Mouse (Mus musculus) midbrain, postnatal 0 days (tissue): ENCODE measurements around the gene Gsta3. TPM values are rescaled to one million over a fixed set of nuclear protein-coding genes. Genes with fewer than 3 reads are reported as not detected.

Source experiments
- ATAC-seq: fragments of 200-750 bp; cut with Nextera tagmentation; 2 replicates; pipeline ENCODE4 v1.8.0; 2017; ENCODE audit warnings: moderate number of reproducible peaks, mild to moderate bottlenecking, moderate TSS enrichment, moderate library complexity; ENCODE audit not compliant: low FRiP score
- DNase-seq: peaks from one replicate; pipeline ENCODE4 v3.0.0-alpha.2; 2015; ENCODE audit warnings: low spot score
- H3K27ac ChIP-seq: fragments of 300-500 bp; sonication (generic); 2 replicates; pipeline ENCODE4 v1.5.1; 2014; ENCODE audit warnings: low read depth, mild to moderate bottlenecking, low read length, mixed read lengths
- H3K27me3 ChIP-seq: fragments of 300-500 bp; sonication (generic); 2 replicates; pipeline ENCODE4 v1.6.1; 2014; ENCODE audit warnings: low read length, control low read depth, mixed read lengths; ENCODE audit not compliant: insufficient read depth
- H3K36me3 ChIP-seq: fragments of 300-500 bp; sonication (generic); 2 replicates; pipeline ENCODE4 v1.6.1; 2014; ENCODE audit warnings: low read length, control low read depth, mixed read lengths; ENCODE audit not compliant: insufficient read depth
- H3K4me1 ChIP-seq: fragments of 300-500 bp; sonication (generic); 2 replicates; pipeline ENCODE4 v1.6.1; 2014; ENCODE audit warnings: mild to moderate bottlenecking, control low read depth, antibody characterized with exemption, low read length, mixed read lengths; ENCODE audit not compliant: insufficient read depth
- H3K4me2 ChIP-seq: fragments of 300-500 bp; sonication (generic); 2 replicates; pipeline ENCODE4 v1.6.1; 2014; ENCODE audit warnings: low read depth, mild to moderate bottlenecking, low read length, mixed read lengths; ENCODE audit not compliant: poor library complexity, severe bottlenecking
- H3K4me3 ChIP-seq: fragments of 300-500 bp; sonication (generic); 2 replicates; pipeline ENCODE4 v1.5.1; 2014; ENCODE audit warnings: low read depth, mild to moderate bottlenecking, low read length, moderate library complexity
- H3K9ac ChIP-seq: fragments of 300-500 bp; sonication (generic); replicated peaks from 2 replicates; pipeline ENCODE4 v1.6.1; 2014; ENCODE audit warnings: mild to moderate bottlenecking, low read length, moderate library complexity, mixed read lengths; ENCODE audit not compliant: poor library complexity, severe bottlenecking
- H3K9me3 ChIP-seq: fragments of 300-500 bp; sonication (generic); 2 replicates; pipeline ENCODE4 v1.6.1; 2016; ENCODE audit warnings: low read length, control low read depth
- CTCF ChIP-seq: IDR thresholded peaks from 2 replicates; pipeline ENCODE4 v1.5.1; 2016; ENCODE audit warnings: antibody characterized with exemption, mild to moderate bottlenecking
- WGBS: fragments of 180-500 bp; shearing (Covaris S2); extraction: QIAGEN DNeasy Blood & Tissue Kit; methylation state at CpG from one replicate; pipeline ENCODE4 v1.1.7; 2014; 5-methylcytosine and 5-hydroxymethylcytosine counted together
- polyA plus RNA-seq: library from polyadenylated mRNA; unstranded; fragments of >200 nt; fragmentation: Nextera tagmentation; extraction: Ambion mirVana; gene quantifications from 2 replicates; pipeline ENCODE4 v1.2.1, GENCODE M21; 2015
- total RNA-seq: library from RNA; depleted of rRNA; stranded (reverse); fragments of >200 nt; gene quantifications from 2 replicates; pipeline ENCODE4 v1.2.3, GENCODE M21; 2014; rRNA removed

Gsta3 gene
- total and polyA plus RNA-seq, 2 experiments from 2014 or later = 0.52 TPM; not detected in 1

DNA sequence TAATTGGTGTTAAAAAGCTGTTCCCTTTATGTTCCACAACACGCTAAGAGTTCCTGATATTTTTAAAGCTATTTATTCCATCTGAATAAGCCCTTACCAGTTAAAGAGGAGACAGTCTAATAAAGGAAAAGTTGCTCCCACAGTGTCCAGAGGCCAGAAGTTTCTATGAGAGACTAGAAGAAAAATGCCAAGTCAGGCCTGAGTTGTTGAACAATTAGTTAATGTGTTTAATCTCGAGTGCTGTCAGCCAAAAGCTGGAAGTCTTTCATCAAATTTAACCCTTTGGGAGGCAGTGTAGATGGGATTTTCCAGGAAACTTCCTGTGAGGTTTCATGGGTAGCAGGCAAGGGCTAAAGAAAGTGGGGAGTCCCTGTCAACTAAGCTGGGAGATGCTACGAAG lies 59.4 kb downstream of the Gsta3 start:
- Histone ChIP-seq H3K4me3 (no peak overlapping the region), H3K27me3 (no peaks in the 10 kb centered on the region), H3K9me3 (no peaks in the 10 kb centered on the region), H3K36me3 (no peaks in the 10 kb centered on the region), H3K4me1 (no peaks in the 10 kb centered on the region), H3K27ac (no peak overlapping the region), H3K4me2 (no peak overlapping the region), H3K9ac (no peak overlapping the region)
- ATAC-seq = no peak
- no peak for DNase-seq
- TF ChIP-seq CTCF = no peak
- 59% methylated on average over 3 of the region's 3 CpGs for WGBS

DNA sequence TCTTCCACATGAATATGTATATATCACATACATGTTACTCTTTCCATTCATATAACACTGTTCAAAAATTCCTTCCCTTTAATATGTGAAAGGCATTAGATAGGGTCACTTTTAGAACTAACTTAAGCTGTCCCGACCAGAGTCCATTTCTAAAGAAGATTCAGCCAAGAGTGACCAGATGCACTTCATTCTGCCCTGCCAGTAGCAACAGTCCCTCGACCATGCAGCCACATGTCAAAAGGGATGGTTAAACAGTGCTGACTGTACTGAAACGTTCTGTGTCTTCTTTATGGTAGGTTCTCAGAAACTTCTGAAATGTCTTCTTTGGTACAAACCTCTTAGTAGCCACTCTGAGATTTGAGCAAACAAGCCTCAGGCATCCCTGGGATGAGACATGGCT lies 61.3 kb downstream of the Gsta3 start:
- no peak overlapping the region for H3K4me2 ChIP-seq
- WGBS = 80% methylated on average over 3 of the region's 3 CpGs
- no peaks in the 10 kb centered on the region for H3K4me1 ChIP-seq
- H3K27ac ChIP-seq = no peak overlapping the region
- ATAC-seq (no peak), DNase-seq (no peak)
- H3K4me3 ChIP-seq = no peak overlapping the region
- H3K9ac ChIP-seq = no peak overlapping the region
- H3K27me3 ChIP-seq = no peaks in the 10 kb centered on the region
- no peaks in the 10 kb centered on the region for H3K36me3 ChIP-seq
- TF ChIP-seq CTCF = no peak
- H3K9me3 ChIP-seq = no peaks in the 10 kb centered on the region

DNA sequence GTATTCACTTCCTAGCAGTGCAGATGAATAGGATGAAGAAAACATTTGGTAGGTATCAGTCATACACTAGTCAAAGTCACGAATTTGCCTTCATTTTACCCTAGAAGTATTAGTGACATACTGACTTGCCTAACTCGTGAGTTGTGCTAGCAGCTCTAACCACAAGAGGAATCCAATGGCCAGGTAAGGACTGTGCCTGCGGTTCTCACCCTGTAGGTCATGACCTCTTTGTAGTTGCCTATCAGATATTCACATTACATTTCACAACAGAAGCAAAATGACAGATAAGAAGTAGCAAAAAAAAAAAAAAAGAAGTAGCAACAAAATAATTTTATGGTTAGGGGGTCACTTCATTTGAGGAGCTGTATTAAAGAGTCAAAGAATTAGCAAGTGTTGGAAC lies 63.8 kb downstream of the Gsta3 start:
- ATAC-seq = no peak
- Histone ChIP-seq H3K4me1 (no peaks in the 10 kb centered on the region), H3K36me3 (no peaks in the 10 kb centered on the region), H3K4me2 (no peak overlapping the region), H3K9ac (no peak overlapping the region), H3K4me3 (no peak overlapping the region), H3K27me3 (no peaks in the 10 kb centered on the region), H3K27ac (no peak overlapping the region), H3K9me3 (no peaks in the 10 kb centered on the region)
- 82% methylated on average over 3 of the region's 3 CpGs for WGBS
- no peak for TF ChIP-seq CTCF
- DNase-seq = no peak

DNA sequence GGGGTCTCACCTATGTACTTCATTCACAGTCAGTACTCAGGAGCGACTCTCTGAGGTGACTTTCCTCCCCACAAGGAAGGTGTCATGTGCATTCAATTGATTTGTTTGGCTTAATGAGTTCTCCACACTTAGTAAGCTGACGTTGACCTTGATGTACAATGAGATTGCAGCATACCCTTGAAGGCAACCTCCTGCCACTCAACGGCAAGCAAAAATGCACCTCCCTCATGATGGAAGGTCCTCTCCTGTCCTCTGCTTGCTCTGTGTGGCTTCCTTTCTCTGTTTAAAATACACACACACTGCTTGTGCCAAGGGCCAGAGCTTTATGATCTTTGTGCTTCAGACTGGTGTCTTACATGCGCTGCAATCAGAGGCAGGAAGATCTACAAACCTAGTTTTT lies 64.3 kb downstream of the Gsta3 start:
- no peak for ATAC-seq
- Histone ChIP-seq H3K27ac (no peak overlapping the region), H3K4me2 (no peak overlapping the region), H3K27me3 (no peaks in the 10 kb centered on the region), H3K9me3 (no peaks in the 10 kb centered on the region), H3K4me3 (no peak overlapping the region), H3K4me1 (no peaks in the 10 kb centered on the region), H3K36me3 (no peaks in the 10 kb centered on the region), H3K9ac (no peak overlapping the region)
- WGBS = 90% methylated on average over 4 of the region's 4 CpGs
- TF ChIP-seq CTCF = no peak
- DNase-seq = no peak

DNA sequence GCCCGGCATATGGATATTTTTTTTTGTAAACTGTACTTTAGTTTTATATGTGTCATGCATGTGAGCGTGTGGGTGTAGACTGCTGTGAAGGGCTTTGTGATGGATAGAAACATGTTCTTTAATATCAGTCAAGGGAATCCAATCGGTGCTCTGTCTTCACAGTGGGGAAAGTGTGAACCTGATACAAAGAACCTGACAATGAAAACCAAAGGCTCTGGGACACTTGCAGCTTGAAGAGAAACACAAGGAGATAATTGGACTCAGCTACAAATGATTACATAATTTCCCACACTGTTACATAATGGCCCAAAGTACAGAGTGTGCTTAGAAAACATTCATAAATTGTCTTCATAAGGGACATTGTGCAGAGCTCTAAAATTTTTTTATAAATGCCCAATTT lies 65.1 kb downstream of the Gsta3 start:
- TF ChIP-seq CTCF = no peak
- H3K27me3 ChIP-seq = no peaks in the 10 kb centered on the region
- no peaks in the 10 kb centered on the region for H3K9me3 ChIP-seq
- H3K27ac ChIP-seq = no peak overlapping the region
- DNase-seq (no peak), ATAC-seq (no peak)
- H3K4me3 ChIP-seq = no peak overlapping the region
- 89% methylated on average over 3 of the region's 3 CpGs for WGBS
- no peaks in the 10 kb centered on the region for H3K4me1 ChIP-seq
- H3K9ac ChIP-seq = no peak overlapping the region
- H3K36me3 ChIP-seq = no peaks in the 10 kb centered on the region
- no peak overlapping the region for H3K4me2 ChIP-seq

DNA sequence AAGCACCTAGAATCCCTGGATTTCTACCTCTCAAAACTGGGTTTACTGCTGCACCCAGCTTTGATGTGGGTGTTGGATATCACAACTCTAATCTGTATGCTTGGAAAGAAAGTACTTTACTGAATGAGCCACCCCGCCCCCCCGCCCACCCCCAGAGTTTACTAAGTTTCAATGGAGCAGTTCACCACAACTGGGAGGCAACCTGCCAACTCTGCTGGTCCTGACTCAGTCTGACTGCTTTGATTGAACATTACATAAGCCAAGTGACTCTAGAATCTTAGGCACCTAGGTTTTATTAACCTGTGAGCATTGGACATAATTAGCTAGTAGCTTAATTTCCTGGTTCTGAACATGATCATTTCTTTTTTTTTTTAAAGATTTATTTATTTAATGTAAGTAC lies 73.9 kb downstream of the Gsta3 start:
- no peak for TF ChIP-seq CTCF
- no peak for DNase-seq
- WGBS = 100% methylated on average over 2 of the region's 2 CpGs

More for the DNA sequence above, 73.9 kb downstream of the Gsta3 start:
- H3K4me2 ChIP-seq = no peak overlapping the region
- no peak for ATAC-seq
- no peaks in the 10 kb centered on the region for H3K36me3 ChIP-seq
- no peaks in the 10 kb centered on the region for H3K9me3 ChIP-seq
- no peak overlapping the region for H3K4me3 ChIP-seq
- no peaks in the 10 kb centered on the region for H3K4me1 ChIP-seq
- no peak overlapping the region for H3K27ac ChIP-seq
- no peak overlapping the region for H3K9ac ChIP-seq
- H3K27me3 ChIP-seq = no peaks in the 10 kb centered on the region

Other genes with a start within 250 kb of the Gsta3 start
- 2.1 and 2.5 TPM in 2 replicates for gene Tram2, start 161.4 kb upstream of the Gsta3 start, total RNA-seq
- 1.4 and 1.5 TPM in 2 replicates for gene Tram2, start 161.4 kb upstream of the Gsta3 start, polyA plus RNA-seq
- gene Tmem14a, start 22.0 kb upstream of the Gsta3 start, total RNA-seq = 10.0 and 15.7 TPM in 2 replicates
- gene Tmem14a, start 22.0 kb upstream of the Gsta3 start, polyA plus RNA-seq = 24.4 and 24.7 TPM in 2 replicates
- not detected in 2 replicates for gene Khdc1a, start 109.1 kb downstream of the Gsta3 start, total RNA-seq
- not detected in 2 replicates for gene Khdc1a, start 109.1 kb downstream of the Gsta3 start, polyA plus RNA-seq
- gene Khdc1c, start 127.7 kb downstream of the Gsta3 start, total RNA-seq = not detected in 2 replicates
- not detected in 2 replicates for gene Khdc1c, start 127.7 kb downstream of the Gsta3 start, polyA plus RNA-seq
- not detected in 2 replicates for gene Khdc1b, start 143.0 kb downstream of the Gsta3 start, total RNA-seq
- 0.11 TPM in 1 of 2 replicates, not detected in the other for gene Khdc1b, start 143.0 kb downstream of the Gsta3 start, polyA plus RNA-seq